Mouse (Mus musculus) lung, postnatal 0 days (tissue): Measurements from ENCODE around the gene Fam122a.

Experiments used
- CTCF ChIP-seq: IDR thresholded peaks from 2 replicates; pipeline ENCODE4 v1.5.1; 2016; ENCODE audit warnings: antibody characterized with exemption, mild to moderate bottlenecking
- EP300 ChIP-seq: IDR thresholded peaks from 2 replicates; pipeline ENCODE4 v1.6.1; 2016; ENCODE audit warnings: antibody characterized with exemption, mild to moderate bottlenecking, control low read depth

DNA sequence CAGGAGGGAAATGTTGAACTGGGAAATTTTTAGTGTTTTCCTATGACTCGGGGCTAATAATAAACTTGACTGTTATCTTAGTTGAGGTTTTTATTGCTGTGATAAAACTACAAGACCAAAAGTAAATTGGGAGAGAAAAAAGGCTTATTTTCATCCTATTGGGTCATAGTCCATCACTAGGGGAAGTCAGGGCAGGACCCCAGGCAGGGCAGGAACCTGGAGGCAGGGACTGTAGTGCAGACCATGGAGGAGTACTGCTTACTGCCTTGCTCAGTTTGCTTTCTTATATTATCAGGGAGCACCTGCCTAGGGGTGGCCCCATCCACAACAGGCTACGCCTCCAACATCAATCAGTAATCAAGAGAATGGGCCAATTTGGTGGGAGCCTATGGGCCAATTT lies 22.7 kb downstream of the Fam122a start:
- no peak for TF ChIP-seq EP300
- no peak for TF ChIP-seq CTCF
